Mouse (Mus musculus) midbrain, embryonic 10.5 days (tissue): ENCODE data around the gene 1300017J02Rik. TPM values are rescaled to one million over a fixed set of nuclear protein-coding genes. Genes with fewer than 3 reads are reported as not detected.

ENCODE experiments used
- polyA plus RNA-seq: library from polyadenylated mRNA; unstranded; fragments of >200 nt; fragmentation: Nextera tagmentation; extraction: Ambion mirVana; gene quantifications from 2 replicates; pipeline ENCODE4 v1.2.1, GENCODE M21; 2016

Gene 1300017J02Rik
- polyA plus RNA-seq, 1 experiment from 2014 or later = 3.5 TPM

Other genes starting within 250 kb of the 1300017J02Rik start
- gene Rab6b, start 193.3 kb downstream of the 1300017J02Rik start, polyA plus RNA-seq = 12.3 and 19.9 TPM in 2 replicates
- 68.2 and 68.4 TPM in 2 replicates for gene Srprb, start 102.9 kb downstream of the 1300017J02Rik start, polyA plus RNA-seq
- 0.75 TPM in 1 of 2 replicates, not detected in the other for gene Gm20425, start 74.8 kb downstream of the 1300017J02Rik start, polyA plus RNA-seq
- gene Trf, start 74.6 kb downstream of the 1300017J02Rik start, polyA plus RNA-seq = 14.6 and 20.6 TPM in 2 replicates
- 78.9 and 79.3 TPM in 2 replicates for gene Topbp1, start 133 bp upstream of the 1300017J02Rik start, polyA plus RNA-seq
- 166 and 168 TPM in 2 replicates for gene Cdv3, start 60.8 kb upstream of the 1300017J02Rik start, polyA plus RNA-seq
- gene Bfsp2, start 175.3 kb upstream of the 1300017J02Rik start, polyA plus RNA-seq = 0.75 and 2.0 TPM in 2 replicates